Mouse (Mus musculus) lung, postnatal 4 days (tissue): ENCODE data around the gene Syngr1.

Experiments used
- DNase-seq, 2 experiments: peaks; one replicate each; pipeline ENCODE4 v3.0.0; 2021

Syngr1 gene

DNA sequence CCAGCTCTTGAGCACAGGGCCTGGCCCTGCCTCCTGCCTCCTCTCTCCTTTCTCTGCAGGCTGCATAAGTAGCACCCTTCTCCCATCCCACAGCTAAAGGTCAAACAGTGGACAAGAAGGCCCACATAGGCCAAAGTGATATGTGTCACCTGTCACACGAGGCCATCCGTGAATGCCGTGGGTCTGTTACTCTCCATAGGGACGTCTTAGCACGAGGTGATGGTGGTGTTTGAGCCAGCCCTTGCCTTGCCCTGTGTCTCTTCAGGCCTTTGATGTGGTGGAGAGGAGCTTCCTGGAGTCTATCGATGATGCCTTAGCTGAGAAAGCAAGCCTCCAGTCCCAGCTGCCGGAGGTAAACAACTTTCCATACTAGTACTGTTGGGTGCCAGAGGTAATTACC lies 58.4 kb downstream of the Syngr1 start:
- no peak for DNase-seq

DNA sequence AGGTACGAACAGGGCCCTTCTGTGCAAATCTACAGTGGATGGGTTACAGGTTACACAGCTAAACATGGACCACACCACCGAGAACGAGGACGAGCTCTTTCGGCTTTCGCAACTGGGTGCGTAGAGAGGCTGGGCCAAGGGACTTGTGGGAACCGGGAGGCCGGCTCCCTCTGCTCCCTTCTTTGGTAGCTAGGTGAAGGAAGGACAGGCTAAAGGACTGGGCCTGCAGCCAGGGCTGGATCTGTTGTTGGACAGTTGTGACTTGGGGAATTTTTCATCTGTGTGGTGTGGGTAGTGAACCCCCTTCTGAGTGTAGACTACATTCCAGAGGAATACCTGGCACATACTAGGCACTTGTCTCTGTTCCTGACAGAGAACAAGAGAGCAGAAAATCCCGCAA lies 61.5 kb downstream of the Syngr1 start:
- peak in 1 of 2 experiments; percentile 30 for DNase-seq

DNA sequence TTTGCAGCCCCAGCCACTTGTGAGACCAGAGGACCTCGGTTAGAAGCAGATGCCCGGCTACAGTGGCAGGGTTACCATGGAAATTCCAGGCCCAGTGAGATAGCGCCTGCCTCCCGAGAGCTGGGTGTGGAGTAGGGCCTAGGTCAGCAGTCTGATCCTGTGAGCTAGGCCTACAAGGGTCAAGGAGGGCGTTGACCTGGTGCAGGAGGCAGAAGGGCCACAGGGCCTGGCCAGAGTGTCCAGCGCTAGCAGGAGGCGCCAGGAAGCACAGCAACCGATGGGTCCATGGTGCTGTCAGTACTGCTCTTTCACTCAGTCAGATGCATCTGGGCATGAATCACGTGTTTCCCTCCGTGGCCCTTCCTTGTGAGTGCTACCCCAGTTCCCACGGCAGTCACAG lies 62.6 kb downstream of the Syngr1 start:
- no peak for DNase-seq

DNA sequence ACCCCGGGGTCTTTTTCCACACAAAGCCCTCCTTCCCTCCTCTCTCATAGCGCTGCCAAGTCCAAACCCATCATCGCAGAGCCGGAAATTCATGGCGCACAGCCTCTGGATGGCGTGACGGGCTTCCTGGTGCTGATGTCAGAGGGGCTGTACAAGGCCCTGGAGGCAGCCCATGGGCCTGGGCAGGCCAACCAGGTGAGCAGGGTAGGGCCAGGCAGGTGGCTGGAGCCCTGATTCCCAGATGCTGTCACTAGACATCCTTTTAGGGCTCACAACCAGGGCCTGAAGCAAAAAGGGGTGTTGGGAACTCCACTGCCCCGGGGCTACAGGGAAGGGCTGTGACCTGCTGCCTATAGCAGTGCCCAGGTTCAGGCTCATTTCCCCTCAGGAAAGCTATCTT lies 64.6 kb downstream of the Syngr1 start:
- no peak for DNase-seq

DNA sequence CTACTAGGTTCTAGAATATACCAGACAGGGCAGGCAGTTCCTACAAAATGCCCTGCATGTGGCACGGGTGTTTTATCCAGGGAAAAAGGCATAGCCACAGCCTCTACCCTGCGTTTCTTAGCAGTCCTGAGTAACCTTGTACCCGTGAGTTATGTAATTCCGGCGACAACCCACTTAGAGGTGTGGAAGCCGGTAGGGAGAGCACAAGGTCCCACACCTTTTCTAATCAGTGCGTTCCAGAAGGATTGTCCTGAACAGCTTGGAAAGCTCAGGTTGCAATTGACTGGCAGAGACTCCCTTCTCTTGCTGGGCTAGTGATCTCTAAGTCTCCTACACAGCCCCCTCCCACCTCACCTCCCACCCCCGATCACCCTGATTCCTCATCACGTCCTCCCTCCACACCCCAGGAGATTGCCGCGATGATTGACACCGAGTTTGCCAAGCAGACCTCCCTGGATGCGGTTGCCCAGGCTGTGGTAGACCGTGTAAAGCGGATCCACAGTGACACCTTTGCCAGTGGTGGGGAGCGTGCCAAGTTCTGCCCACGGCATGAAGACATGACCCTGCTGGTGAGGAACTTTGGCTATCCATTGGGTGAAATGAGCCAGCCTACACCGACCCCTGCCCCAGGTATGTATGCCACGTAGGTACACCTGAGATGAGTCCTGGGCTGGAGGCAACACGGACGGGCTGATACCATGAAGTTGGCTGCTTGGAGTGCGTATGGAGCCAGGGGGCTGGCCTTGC lies 66.2 kb downstream of the Syngr1 start:
- DNase-seq = no peak

DNA sequence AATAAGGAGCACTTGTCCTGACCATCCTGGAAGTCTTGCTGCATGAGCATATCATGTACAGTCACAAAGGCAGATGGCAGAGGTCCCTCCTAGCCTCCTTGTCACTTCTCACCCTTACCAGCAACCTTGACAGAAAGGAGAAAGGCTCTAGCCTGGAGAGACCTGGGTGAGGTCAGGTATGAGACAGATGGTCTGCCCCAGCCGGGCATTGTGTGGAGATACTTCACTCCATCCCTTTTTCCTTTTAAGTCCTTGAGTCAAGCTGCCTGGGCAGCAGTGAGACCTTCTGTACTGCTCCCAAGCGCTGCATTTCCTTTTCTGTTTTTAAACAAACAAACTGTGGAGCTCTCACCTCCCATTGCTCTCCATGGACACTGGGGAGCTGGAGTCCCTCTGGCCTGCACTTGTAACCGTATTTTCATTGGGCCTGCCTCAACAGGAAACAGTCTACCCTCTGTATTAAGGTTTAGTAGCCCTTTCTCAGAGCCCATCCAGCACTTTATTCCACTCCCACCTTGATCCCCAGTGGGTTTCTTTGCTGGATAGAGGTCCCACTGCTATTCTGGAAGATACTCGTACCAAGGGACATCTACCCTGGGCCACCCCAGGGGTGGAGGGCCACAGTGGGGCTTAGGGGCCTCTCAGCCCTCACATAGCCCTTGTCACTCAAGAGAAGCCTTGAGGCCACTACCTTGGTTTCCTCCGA lies 67.0 kb downstream of the Syngr1 start:
- no peak for DNase-seq

DNA sequence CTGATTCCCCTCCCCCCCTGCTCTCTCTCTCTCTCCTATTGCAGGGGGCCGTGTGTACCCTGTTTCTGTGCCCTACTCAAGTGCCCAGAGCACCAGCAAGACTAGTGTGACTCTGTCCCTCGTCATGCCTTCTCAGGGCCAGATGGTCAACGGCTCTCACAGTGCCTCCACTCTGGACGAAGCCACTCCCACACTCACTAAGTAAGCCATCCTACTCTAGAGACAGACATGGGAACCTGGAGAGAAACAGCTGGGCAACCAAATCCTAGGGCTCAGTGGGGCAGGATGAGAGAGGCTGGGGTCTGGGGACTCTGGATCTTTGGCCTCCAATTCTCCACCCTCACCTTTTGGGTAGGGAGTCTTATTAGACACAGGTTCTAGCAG lies 67.6 kb downstream of the Syngr1 start:
- no peak for DNase-seq

DNA sequence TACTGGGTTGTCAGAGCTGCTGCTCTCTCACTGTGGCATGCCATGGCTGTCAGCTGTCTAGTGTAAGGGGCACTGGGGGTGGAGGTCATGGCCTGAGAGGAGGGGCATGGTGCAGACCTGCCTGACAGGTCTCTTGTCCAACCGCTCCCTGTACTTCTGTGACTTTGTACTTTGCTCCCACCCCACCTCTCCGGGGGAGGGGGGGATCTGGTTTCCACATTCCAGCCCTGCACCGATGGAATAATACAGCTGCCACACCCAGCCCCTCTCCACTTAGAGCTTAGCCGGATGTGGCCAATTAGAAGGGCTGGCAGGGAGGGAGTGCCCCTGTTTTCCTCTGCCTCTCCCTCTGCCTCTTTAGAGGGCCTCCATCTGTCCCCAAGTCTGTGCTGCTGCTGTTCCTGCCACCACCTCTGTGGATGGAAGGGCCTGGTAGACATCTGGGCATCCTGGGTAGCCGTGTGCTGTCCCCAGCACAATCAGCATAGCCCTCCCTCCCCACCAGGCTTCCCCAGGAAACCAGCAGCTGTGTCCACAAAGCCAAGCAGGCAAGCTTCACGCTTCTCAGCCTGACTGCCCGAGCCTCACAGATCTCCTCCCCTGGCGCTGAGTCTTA lies 68.3 kb downstream of the Syngr1 start:
- DNase-seq = peak; percentile 69 to 85

DNA sequence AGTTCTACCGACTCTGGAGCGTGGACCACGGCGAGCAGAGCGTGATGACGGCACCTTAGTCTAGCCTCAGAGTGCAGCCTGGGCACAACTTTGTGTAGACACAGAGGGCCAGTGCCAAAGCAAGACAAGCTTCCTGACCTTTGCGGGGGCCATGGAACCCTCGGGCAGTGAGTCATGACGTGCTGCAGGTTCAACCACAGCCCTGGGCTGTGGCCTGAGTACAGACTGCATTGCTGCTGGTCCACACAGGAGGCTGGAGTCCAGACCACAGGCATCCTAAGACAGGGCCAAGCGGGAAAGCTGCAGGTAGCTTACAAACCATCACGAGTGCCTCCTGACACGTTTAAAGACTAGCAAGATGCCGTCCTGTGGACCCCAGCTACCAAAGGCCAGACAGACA lies 69.1 kb downstream of the Syngr1 start:
- no peak for DNase-seq

DNA sequence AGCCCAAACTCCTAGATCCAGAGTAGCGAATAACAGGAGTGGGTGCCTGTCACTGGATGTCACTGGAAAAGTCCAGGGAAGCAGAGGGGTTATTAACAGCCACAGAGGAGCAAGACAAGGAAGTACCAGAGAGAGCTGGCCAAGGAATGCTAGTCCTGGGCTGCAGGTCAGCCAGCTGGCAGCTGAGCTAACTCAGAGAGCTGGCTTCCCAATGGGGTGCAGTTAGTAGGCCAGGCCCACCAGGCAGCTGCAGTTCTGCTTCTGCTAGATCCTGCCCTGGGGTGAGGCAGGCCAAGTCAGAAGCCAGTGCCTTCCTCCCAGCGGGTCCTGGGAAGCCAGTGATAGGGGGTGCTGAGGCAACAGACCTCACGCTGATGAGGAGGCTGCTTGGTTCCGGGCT lies 69.6 kb downstream of the Syngr1 start:
- no peak for DNase-seq

DNA sequence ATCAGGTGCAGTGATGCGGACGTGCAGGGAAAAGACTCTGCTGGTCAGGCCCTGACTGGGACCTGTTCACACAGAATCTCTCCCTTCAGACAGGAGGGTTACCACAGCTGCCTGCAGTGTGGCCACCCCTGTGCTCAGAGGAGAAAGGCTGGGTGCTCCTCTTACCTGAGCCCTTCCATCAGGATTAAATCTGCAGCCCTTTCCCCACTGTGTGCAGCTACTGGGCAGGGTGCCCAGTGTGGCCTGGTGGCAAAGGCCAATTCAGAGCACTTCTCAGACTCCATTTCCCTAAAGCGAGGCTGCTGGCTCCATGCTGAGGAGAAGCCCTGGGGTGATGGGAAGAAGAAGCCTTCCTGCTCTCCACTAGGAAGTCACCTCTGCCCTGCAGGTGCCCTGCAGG lies 70.1 kb downstream of the Syngr1 start:
- DNase-seq = no peak

DNA sequence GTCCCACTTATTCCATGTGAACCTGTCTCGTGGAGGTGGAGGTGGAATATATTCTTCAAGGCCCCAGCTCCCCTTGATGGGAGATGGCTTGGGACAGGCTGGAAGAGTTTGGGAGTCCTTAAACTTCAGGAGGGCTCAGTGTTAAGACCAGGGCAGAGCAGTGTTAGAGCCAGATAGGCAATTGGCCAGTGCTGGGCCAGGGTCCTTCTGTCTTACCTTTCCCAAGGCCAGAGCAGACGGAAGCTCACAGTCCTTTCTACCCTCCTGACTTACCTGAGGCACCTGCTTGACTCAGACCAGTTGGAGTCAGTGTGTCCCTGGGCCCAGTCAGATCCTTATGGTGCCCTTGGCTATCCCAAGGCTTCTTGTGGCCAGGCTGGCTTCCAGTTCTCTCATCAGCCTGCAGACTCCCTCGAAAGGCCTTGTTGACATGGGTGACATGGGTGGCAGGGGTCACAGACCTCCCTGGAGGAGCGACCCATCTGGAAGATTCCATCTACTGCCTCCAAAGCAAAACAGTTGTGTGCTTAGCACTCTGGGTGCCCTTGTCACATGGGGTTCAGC lies 71.3 kb downstream of the Syngr1 start:
- DNase-seq = no peak

DNA sequence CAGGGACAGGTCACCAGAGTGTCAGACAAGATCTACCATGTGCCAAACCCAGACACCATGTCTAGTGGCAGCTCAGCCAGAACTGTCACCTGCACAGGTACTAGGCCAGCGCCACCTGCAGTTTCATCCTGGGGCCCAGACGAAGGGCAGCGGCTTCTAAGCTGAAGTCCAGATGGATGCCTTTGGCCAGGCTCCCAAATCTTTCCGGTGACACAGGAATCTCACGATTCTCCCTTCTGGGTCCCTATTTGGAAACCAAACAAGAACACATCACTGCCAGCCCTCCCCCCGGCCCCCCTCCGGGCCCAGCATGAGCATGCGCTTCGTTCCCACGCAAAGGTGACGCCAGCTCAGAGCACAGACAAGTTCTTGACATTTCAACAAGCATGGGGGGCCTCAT lies 72.1 kb downstream of the Syngr1 start:
- no peak for DNase-seq

DNA sequence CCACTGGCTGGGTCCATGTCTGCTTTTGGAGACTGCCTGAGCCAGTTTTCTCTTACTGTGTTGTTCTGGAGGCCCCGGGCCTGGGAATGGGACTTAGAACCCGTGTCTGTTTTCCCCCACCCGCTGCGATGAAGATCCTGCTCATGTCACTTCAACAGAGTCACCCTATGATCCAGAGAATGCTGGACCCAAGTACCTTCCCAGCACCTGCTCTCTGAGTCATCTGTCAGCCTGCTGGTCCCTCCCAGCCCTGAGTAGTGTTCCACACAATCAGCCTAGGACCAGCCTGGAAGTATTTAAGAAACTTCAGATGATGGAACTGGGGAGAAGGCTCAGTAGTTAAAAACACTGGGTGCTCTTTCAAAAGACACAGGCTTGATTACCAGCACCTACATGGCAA lies 72.6 kb downstream of the Syngr1 start:
- no peak for DNase-seq

DNA sequence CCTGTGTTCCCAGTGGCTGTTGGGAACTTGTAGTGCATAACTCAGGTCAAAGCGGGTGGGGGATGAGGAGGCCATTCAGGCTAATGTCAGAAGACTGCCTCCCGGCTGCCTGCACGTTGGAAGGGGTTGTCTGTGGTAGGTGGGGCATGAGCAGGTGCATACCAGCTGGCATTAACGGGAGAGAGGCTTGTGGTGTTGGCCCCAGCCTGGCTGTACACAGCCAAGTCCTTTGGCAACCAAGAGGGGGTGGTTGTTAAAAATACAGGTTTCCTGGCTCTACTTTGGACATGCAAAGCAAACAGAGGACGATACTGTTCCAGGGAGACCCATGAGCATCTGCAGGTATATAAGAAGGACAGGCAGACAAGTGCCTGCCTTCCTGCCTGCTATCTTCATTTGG lies 74.3 kb downstream of the Syngr1 start:
- DNase-seq = no peak
